ENCODE assay signal across 18 mouse cellular contexts in genomic region chr5:89056370-89056769, GRCm38 (mm10).
DNase-seq lines count a peak whose midpoint lies in the region; ATAC-seq lines count a peak whose summit lies in the region.
"Had no signal": no experiment of that assay in that cellular context is flagged by ENCODE, and none has a peak within 500 bp of the region (broad histone marks: within the 10 kb centered on the region; RNA-seq: fewer than 3 reads in every experiment).

No protein-coding gene starts in this region.

- 73% methylated on average over 2 of the region's 2 CpGs for WGBS in forebrain, embryonic 14.5 days
- WGBS in forebrain, embryonic 10.5 days: 87% methylated on average over 2 of the region's 2 CpGs
- WGBS in forebrain, embryonic 16.5 days: 59% methylated on average over 2 of the region's 2 CpGs

- H3K9me3 ChIP-seq in forebrain, embryonic 14.5 days (replicated peaks; ENCODE audit: control insufficient read depth, low read length): no peaks in the 10 kb centered on the region
- no peaks in the 10 kb centered on the region for H3K9me3 ChIP-seq in forebrain, embryonic 10.5 days
- no peaks in the 10 kb centered on the region for H3K9me3 ChIP-seq in forebrain, embryonic 16.5 days (ENCODE audit: control insufficient read depth, low read length)
- H3K9me3 ChIP-seq: heart, embryonic 10.5 days; midbrain, embryonic 12.5 days had no signal

- H3K4me3 ChIP-seq in forebrain, embryonic 14.5 days (ENCODE audit: low read depth, low read length): no peak overlapping the region
- H3K4me3 ChIP-seq in forebrain, embryonic 10.5 days: no peak overlapping the region
- no peak overlapping the region for H3K4me3 ChIP-seq in forebrain, embryonic 16.5 days (replicated peaks; ENCODE audit: low read length)
- H3K4me3 ChIP-seq: heart, embryonic 10.5 days; midbrain, embryonic 12.5 days had no signal

- DNase-seq in forebrain, embryonic 14.5 days (ENCODE audit: low spot score): peak; percentile 56
- no peak for DNase-seq in forebrain, embryonic 10.5 days (ENCODE audit: extremely low spot score, low spot score)
- peak; percentile 57 for DNase-seq in brain, embryonic 18.5 days (ENCODE audit: low read depth, low spot score)
- DNase-seq in right cerebral cortex, adult 18-20 months: peak; percentile 60
- DNase-seq in ovary, postnatal 36 days (ENCODE audit: low spot score): no peak
- no peak for DNase-seq in kidney, postnatal 14 days
- DNase-seq in adrenal gland, adult (ENCODE audit: inconsistent age in 2 of 2, low spot score in 1 of 2): no peak
- DNase-seq: gastrocnemius, postnatal 14 days; heart, postnatal 4 days; kidney, postnatal 25 days; lung, postnatal 10 days; thymus, adult 2 months had no signal

- H3K4me2 ChIP-seq in forebrain, embryonic 14.5 days (ENCODE audit: low read length): no peak overlapping the region
- H3K4me2 ChIP-seq in forebrain, embryonic 16.5 days (ENCODE audit: low read length): no peak overlapping the region
- H3K4me2 ChIP-seq: midbrain, embryonic 12.5 days had no signal

- H3K27me3 ChIP-seq in forebrain, embryonic 14.5 days (replicated peaks; ENCODE audit: control insufficient read depth, insufficient read depth, low read length): no peaks in the 10 kb centered on the region
- H3K27me3 ChIP-seq in forebrain, embryonic 10.5 days (ENCODE audit: poor library complexity, severe bottlenecking): no peaks in the 10 kb centered on the region
- H3K27me3 ChIP-seq in forebrain, embryonic 16.5 days (replicated peaks; ENCODE audit: control insufficient read depth, insufficient read depth, low read length): no peaks in the 10 kb centered on the region
- H3K27me3 ChIP-seq: midbrain, embryonic 12.5 days; Patski had no signal

- H3K36me3 ChIP-seq in forebrain, embryonic 14.5 days (ENCODE audit: control insufficient read depth, insufficient read depth, low read length): no peaks in the 10 kb centered on the region
- no peaks in the 10 kb centered on the region for H3K36me3 ChIP-seq in forebrain, embryonic 10.5 days (replicated peaks)
- no peaks in the 10 kb centered on the region for H3K36me3 ChIP-seq in forebrain, embryonic 16.5 days (ENCODE audit: control insufficient read depth, insufficient read depth)
- H3K36me3 ChIP-seq: heart, embryonic 10.5 days; midbrain, embryonic 12.5 days had no signal

- no peak overlapping the region for H3K9ac ChIP-seq in forebrain, embryonic 14.5 days (ENCODE audit: low read length)
- H3K9ac ChIP-seq in forebrain, embryonic 16.5 days (replicated peaks; ENCODE audit: low read depth, low read length): no peak overlapping the region
- H3K9ac ChIP-seq: liver, embryonic 14.5 days; midbrain, embryonic 12.5 days had no signal

- no peak overlapping the region for H3K27ac ChIP-seq in forebrain, embryonic 14.5 days (ENCODE audit: low read depth, low read length)
- H3K27ac ChIP-seq in forebrain, embryonic 10.5 days: no peak overlapping the region
- H3K27ac ChIP-seq in forebrain, embryonic 16.5 days (ENCODE audit: low read length): peak overlapping the region; percentile 77
- H3K27ac ChIP-seq: heart, embryonic 10.5 days; liver, embryonic 14.5 days; midbrain, embryonic 12.5 days had no signal

- H3K4me1 ChIP-seq in forebrain, embryonic 14.5 days (ENCODE audit: control insufficient read depth, insufficient read depth, low read length): no peaks in the 10 kb centered on the region
- H3K4me1 ChIP-seq in forebrain, embryonic 10.5 days: no peaks in the 10 kb centered on the region
- H3K4me1 ChIP-seq in forebrain, embryonic 16.5 days (replicated peaks; ENCODE audit: control insufficient read depth, insufficient read depth, low read length): peaks cover 17% of the 10 kb centered on the region
- H3K4me1 ChIP-seq: midbrain, embryonic 12.5 days had no signal

- ATAC-seq in forebrain, embryonic 14.5 days: peak; percentile 43; the same call in 1 of the 2 replicates
- peak; percentile 66 for ATAC-seq in forebrain, embryonic 16.5 days
- ATAC-seq: intestine, postnatal 0 days; Patski had no signal

Comparison
In these comparisons a context has a peak if more than half of its experiments do, and no peak if none do; other contexts are left out.
1. DNase-seq: peak in forebrain, embryonic 14.5 days (single experiment), brain, embryonic 18.5 days (single experiment) and right cerebral cortex, adult 18-20 months (single experiment); none in forebrain, embryonic 10.5 days (single experiment), ovary, postnatal 36 days (single experiment), kidney, postnatal 14 days (single experiment) and adrenal gland, adult (0 of 2).